Mouse (Mus musculus) central nervous system, embryonic 18 days (tissue): Measurements from ENCODE around the gene Per2. TPM values are rescaled to one million over a fixed set of nuclear protein-coding genes. Genes with fewer than 3 reads are reported as not detected.

Experiments
- polyA plus RNA-seq: library from polyadenylated mRNA; depleted of rRNA; stranded (reverse); fragments of >200 nt; gene quantifications from 2 replicates; pipeline ENCODE4 v1.2.3, GENCODE M21; 2012; rRNA removed

Per2 gene
- polyA plus RNA-seq: 8.6 and 8.9 TPM in 2 replicates

GRCm38 (mm10) chr1:91459059-91459809 lies at the start of gene Per2:
Gene Per2 (minus strand): TSS chr1:91459324.

GRCm38 (mm10) chr1:91494457-91495140 lies 35.5 kb upstream of the Per2 start, which contains the start of gene Traf3ip1:
Gene Traf3ip1 (plus strand): TSS chr1:91494647.

GRCm38 (mm10) chr1:91413898-91414594 lies 45.1 kb downstream of the Per2 start, which contains the start of gene Hes6:
Gene Hes6 (minus strand): TSS chr1:91414038.

GRCm38 (mm10) chr1:91398260-91399062 lies 60.7 kb downstream of the Per2 start, which contains the start of gene Ilkap:
Gene Ilkap (minus strand): TSS chr1:91398815.

GRCm38 (mm10) chr1:91366215-91367108 lies 92.7 kb downstream of the Per2 start, which contains the start of gene Erfe:
Gene Erfe (plus strand): TSS chr1:91366430.

Other genes with a start within 250 kb of the Per2 start
- gene Ube2f, start 209.0 kb downstream of the Per2 start, polyA plus RNA-seq: 55.4 and 58.8 TPM in 2 replicates
- gene Scly, start 161.0 kb downstream of the Per2 start, polyA plus RNA-seq: 9.1 and 10.6 TPM in 2 replicates
- gene Espnl, start 137.2 kb downstream of the Per2 start, polyA plus RNA-seq: 0.09 and 0.14 TPM in 2 replicates
- gene Klhl30, start 108.3 kb downstream of the Per2 start, polyA plus RNA-seq: 0.09 and 0.64 TPM in 2 replicates
- gene Erfe, start 92.9 kb downstream of the Per2 start, polyA plus RNA-seq: 0.28 and 0.58 TPM in 2 replicates
- 129 and 131 TPM in 2 replicates for gene Ilkap, start 60.5 kb downstream of the Per2 start, polyA plus RNA-seq
- gene Hes6, start 45.3 kb downstream of the Per2 start, polyA plus RNA-seq: 113 and 114 TPM in 2 replicates
- 19.6 and 20.5 TPM in 2 replicates for gene Traf3ip1, start 35.3 kb upstream of the Per2 start, polyA plus RNA-seq
- 15.3 and 17.3 TPM in 2 replicates for gene Asb1, start 81.2 kb upstream of the Per2 start, polyA plus RNA-seq